Mouse (Mus musculus) thymus, postnatal 36 days (tissue): ENCODE data around the gene Tbkbp1.
A peak's percentile ranks its signal among the peaks of the same experiment; 100 is the strongest.

Source experiments
- DNase-seq, 2 experiments: peaks; one replicate each; pipeline ENCODE4 v3.0.0; 2022; ENCODE audit warnings: mixed read lengths in 2 of 2

Tbkbp1 gene

DNA sequence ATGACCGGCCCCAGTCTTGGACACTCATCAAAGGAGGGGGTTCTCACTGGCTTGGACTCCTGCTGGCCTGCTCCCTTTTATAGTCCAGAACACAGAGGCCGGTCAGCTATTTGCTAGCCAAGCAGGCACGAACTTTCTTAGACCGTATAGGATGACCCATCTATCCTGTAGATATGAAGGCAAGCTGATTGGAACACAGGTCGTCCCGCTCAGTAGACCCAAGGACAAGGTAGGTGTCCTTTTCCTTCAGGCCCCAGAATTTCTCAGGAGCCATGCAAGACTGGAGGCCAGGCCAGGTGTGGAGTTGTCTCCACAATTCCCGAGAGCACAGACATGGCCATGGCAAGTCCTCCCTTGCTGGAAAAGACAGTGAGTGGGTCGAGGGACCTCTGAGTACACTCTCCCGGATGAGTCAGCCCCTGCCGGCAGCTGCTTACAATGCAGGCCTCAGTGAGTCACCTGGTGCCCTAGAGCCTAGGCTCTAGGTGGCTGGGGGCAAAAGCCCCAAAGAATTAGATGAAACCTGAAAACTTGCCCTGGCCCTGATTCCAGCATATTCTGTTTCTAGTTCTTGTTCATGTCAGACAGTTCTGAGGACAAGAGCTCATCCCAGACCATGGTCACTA, 1.5 kb upstream of the Tbkbp1 start:
- peak in 1 of 2 experiments; percentile 25 for DNase-seq

- DNase-seq: peak in 1 of 2 experiments; percentile 3
Observed at GRCm38 (mm10) chr11:97152023-97152426, 730 bp upstream of the Tbkbp1 start.

GRCm38 (mm10) chr11:97150411-97151330, 624 bp downstream of the Tbkbp1 start:
- DNase-seq: peak in 1 of 2 experiments; percentile 33

- DNase-seq: no peak
Observed at GRCm38 (mm10) chr11:97149995-97150410, 1.3 kb downstream of the Tbkbp1 start.

GRCm38 (mm10) chr11:97149026-97149425, 2.3 kb downstream of the Tbkbp1 start:
- no peak for DNase-seq

DNA sequence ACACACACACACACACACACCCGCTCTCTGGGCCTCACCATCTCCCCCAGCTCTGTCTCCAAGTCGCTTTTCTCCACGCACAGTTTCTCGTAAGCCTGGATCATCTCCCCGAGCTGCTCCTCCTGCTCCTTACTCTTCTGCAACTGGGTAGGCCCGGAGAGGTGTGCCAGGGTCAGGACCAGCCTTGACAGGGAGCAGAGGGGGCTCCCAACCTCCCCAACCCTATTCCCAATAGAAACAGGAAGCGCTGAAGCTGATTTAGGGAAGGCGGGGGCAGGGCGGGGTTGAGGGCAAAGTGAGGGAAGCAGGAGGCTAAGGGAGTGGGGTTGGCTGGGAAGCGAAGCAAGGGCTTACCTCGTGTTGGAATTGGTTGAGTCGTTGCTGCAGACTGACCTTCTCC, 2.7 kb downstream of the Tbkbp1 start:
- DNase-seq: no peak

DNA sequence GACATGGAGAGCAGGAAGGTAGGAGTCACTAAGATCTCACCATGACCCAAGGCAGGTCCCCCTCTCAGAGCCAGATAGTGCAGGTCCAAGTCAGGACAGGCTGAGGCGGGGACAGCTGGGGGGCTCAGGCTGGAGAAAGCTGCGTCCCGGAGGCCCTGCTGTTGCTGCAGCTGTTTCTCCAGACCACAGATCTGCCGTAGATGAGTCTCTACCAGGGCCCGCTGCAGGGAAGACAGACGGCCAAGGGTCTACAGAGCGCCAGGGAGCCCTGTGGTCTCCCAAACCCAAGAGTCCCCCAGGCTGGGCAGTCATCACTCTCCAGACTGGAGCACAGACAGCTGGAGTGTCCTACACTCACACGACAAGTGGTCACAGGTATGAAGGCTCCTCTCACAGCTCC, 4.0 kb downstream of the Tbkbp1 start:
- DNase-seq: no peak

- DNase-seq: peak; percentile 65 to 75
Observed at GRCm38 (mm10) chr11:97146724-97147123, 4.6 kb downstream of the Tbkbp1 start.

GRCm38 (mm10) chr11:97145951-97146350, 5.3 kb downstream of the Tbkbp1 start:
- DNase-seq: no peak

DNA sequence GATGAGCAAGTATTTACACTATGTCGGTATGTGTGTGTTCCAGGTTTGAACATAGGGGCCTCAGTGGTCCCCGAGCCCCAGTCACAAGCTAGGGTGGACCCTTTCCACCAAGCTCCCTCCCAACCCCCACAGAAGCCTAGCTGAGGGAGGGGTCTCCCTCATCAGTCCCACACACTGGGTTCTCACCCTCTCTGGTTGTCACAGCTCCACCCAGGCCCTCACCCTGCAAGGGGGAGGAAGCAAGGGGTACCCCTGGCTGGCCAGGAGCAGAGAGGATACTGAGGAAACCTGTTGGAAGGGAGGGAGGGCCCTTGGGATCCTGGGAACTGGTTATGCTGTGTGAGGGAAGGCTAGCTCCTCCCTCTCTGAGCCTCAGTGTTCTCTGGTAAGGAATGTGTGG, 6.0 kb downstream of the Tbkbp1 start:
- DNase-seq: no peak

DNA sequence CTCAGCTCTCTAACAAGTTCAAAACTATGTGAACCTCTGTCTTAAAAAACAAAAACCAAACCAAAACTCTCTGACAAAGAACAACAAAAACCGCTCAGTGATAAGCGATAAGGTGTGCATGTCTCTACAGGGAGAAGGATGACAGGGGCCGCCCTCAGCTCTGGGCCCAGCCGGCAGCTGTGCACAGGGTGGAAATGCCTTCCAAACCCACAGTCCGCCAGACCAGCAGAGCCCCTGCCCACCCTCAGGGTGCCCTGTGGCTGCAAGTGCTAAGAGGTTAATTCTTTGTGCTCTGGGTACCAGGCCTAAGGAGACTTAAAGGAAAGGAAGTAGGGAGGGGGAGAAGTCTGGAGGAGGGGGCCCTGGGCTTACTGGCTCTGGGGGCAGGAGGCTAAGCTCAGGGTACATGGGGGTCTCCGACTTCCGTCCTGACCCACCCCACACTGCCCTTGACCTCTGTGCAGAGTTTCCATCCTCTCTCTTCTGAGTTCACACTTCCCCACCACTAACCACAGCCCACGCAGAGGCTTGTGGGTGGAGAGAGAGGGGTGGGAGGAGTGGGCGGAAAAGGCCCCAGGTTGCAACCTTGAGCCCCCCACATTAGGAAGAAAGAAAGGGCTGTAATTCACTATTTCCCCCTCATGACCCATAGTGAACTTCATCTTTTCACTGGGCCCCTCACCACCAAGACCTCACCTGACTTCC, 7.9 kb downstream of the Tbkbp1 start:
- peak in 1 of 2 experiments; percentile 39 for DNase-seq

- DNase-seq: peak in 1 of 2 experiments; percentile 49
Observed at GRCm38 (mm10) chr11:97142159-97142608, 9.1 kb downstream of the Tbkbp1 start.

GRCm38 (mm10) chr11:97140811-97141210, 10.5 kb downstream of the Tbkbp1 start:
- DNase-seq: no peak

- DNase-seq: no peak
Observed at GRCm38 (mm10) chr11:97139256-97139655, 12.0 kb downstream of the Tbkbp1 start.

GRCm38 (mm10) chr11:97138554-97139226, 12.6 kb downstream of the Tbkbp1 start:
- no peak for DNase-seq

GRCm38 (mm10) chr11:97133270-97133669, 18.0 kb downstream of the Tbkbp1 start:
- DNase-seq: no peak

- no peak for DNase-seq
Observed at GRCm38 (mm10) chr11:97132185-97132584, 19.1 kb downstream of the Tbkbp1 start.

GRCm38 (mm10) chr11:97131683-97132082, 19.6 kb downstream of the Tbkbp1 start:
- DNase-seq: no peak

DNA sequence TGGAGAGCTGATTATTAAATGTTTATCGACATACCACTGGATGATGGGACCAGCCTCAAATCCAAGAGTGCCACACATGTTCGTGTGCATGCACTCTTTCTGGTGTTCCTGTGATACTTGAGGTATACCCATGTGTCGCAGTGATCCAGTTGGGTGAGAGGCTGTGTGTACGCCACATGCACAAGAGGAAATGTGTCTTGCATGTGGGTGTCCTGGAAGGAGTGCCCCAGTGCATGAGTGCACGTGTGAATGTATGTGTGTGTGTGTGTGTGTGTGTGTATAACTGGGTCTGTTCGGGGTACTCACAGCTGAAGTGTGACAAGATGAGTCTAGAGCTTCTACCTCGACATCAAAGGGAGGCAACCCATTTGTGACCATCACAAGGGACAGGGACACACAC, 21.0 kb downstream of the Tbkbp1 start:
- DNase-seq: no peak

DNA sequence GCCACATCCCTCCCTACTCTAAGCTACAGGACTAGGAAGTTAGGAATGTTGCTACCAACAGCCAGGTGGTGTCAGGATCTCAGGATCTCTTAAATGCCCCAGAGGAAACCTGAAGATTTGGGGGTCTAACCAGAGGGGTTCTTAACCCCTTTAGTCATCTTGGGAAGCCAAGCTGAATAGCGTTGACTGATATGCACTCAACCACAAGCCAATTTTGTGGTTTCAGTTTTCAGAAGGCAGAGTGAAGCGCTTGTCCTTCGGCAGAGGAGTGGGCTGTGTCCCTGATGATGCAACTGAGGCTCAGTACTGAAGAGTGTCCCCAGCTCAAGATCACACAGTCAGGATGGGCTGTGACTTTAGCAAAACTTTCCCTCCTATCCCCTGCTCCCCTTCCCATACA, 22.3 kb downstream of the Tbkbp1 start:
- no peak for DNase-seq

- no peak for DNase-seq
Observed at GRCm38 (mm10) chr11:97127470-97128223, 23.6 kb downstream of the Tbkbp1 start.
